Mouse (Mus musculus): ENCODE results near the gene Slc25a18. TPM values are rescaled to one million over a fixed set of nuclear protein-coding genes. Genes with fewer than 3 reads are reported as not detected.

Gene Slc25a18
- polyA plus RNA-seq (2015; fragmentation: Nextera tagmentation; extraction: Ambion mirVana): 3.8 and 4.2 TPM in 2 replicates

GRCm38 (mm10) chr6:120773149-120773628 is at the start of gene Slc25a18:
Gene Slc25a18, plus strand, starts transcription at chr6:120773578.
- no peaks in the 10 kb centered on the region for H3K27me3 ChIP-seq
- peak; percentile 80 for ATAC-seq
- peak within 1 kb of the TSS; percentile 89 for H3K27ac ChIP-seq
- no peaks in the 10 kb centered on the region for H3K36me3 ChIP-seq
- peaks cover 31% of the 10 kb centered on the region for H3K4me1 ChIP-seq (replicated peaks)
- peak within 1 kb of the TSS; percentile 32; the same call in 1 of the 2 replicates for H3K9ac ChIP-seq (replicated peaks)
- H3K4me2 ChIP-seq (replicated peaks): 0 out of 2 replicates have a peak within 1 kb of the TSS, but pooled peaks have one; percentile 4
- H3K4me3 ChIP-seq (replicated peaks): no peak within 1 kb of the TSS
- no peaks in the 10 kb centered on the region for H3K9me3 ChIP-seq
- 14% methylated on average over 5 of the region's 5 CpGs for WGBS

GRCm38 (mm10) chr6:120725986-120726385 is 47.4 kb upstream of the Slc25a18 start:
- H3K9me3 ChIP-seq: no peaks in the 10 kb centered on the region
- no peaks in the 10 kb centered on the region for H3K36me3 ChIP-seq
- H3K27ac ChIP-seq: no peak overlapping the region
- ATAC-seq: no peak
- no peak overlapping the region for H3K4me3 ChIP-seq (replicated peaks)
- no peak overlapping the region for H3K4me2 ChIP-seq (replicated peaks)
- WGBS: 88% methylated on average over 2 of the region's 2 CpGs
- no peak overlapping the region for H3K9ac ChIP-seq (replicated peaks)
- no peaks in the 10 kb centered on the region for H3K27me3 ChIP-seq
- no peaks in the 10 kb centered on the region for H3K4me1 ChIP-seq (replicated peaks)

GRCm38 (mm10) chr6:120736011-120736410 is 37.4 kb upstream of the Slc25a18 start:
- Histone ChIP-seq H3K9me3 (no peaks in the 10 kb centered on the region), H3K27me3 (no peaks in the 10 kb centered on the region), H3K36me3 (peaks cover 11% of the 10 kb centered on the region; the same call in 1 of the 2 replicates), H3K4me3 (replicated peaks) (no peak overlapping the region), H3K27ac (no peak overlapping the region), H3K4me2 (replicated peaks) (no peak overlapping the region), H3K4me1 (replicated peaks) (no peaks in the 10 kb centered on the region), H3K9ac (replicated peaks) (no peak overlapping the region)
- no peak for ATAC-seq
- 85% methylated on average over 3 of the region's 3 CpGs for WGBS

- Histone ChIP-seq H3K9ac (replicated peaks) (no peak overlapping the region), H3K4me2 (replicated peaks) (no peak overlapping the region), H3K4me3 (replicated peaks) (no peak overlapping the region), H3K36me3 (peaks cover 11% of the 10 kb centered on the region; the same call in 1 of the 2 replicates), H3K9me3 (no peaks in the 10 kb centered on the region), H3K4me1 (replicated peaks) (no peaks in the 10 kb centered on the region), H3K27me3 (no peaks in the 10 kb centered on the region), H3K27ac (no peak overlapping the region)
- WGBS: 89% methylated on average over 3 of the region's 3 CpGs
- peak; percentile 86 for ATAC-seq
These were observed 36.8 kb upstream of the Slc25a18 start for GRCm38 (mm10) chr6:120736566-120736965.

GRCm38 (mm10) chr6:120743130-120743529 is 30.2 kb upstream of the Slc25a18 start:
- H3K27ac ChIP-seq: no peak overlapping the region
- no peaks in the 10 kb centered on the region for H3K27me3 ChIP-seq
- no peak overlapping the region for H3K4me2 ChIP-seq (replicated peaks)
- H3K4me3 ChIP-seq (replicated peaks): no peak overlapping the region
- no peaks in the 10 kb centered on the region for H3K9me3 ChIP-seq
- no peak overlapping the region for H3K9ac ChIP-seq (replicated peaks)
- H3K36me3 ChIP-seq: peaks cover 5% of the 10 kb centered on the region; the same call in 1 of the 2 replicates
- WGBS: 88% methylated on average over 2 of the region's 2 CpGs
- ATAC-seq: no peak
- no peaks in the 10 kb centered on the region for H3K4me1 ChIP-seq (replicated peaks)

GRCm38 (mm10) chr6:120744266-120744665 is 29.1 kb upstream of the Slc25a18 start:
- Histone ChIP-seq H3K36me3 (0 out of 2 replicates have a peak, but pooled peaks cover 6% of the 10 kb centered on the region), H3K27me3 (no peaks in the 10 kb centered on the region), H3K4me2 (replicated peaks) (no peak overlapping the region), H3K9ac (replicated peaks) (no peak overlapping the region), H3K4me1 (replicated peaks) (no peaks in the 10 kb centered on the region), H3K9me3 (no peaks in the 10 kb centered on the region), H3K27ac (no peak overlapping the region), H3K4me3 (replicated peaks) (no peak overlapping the region)
- 94% methylated on average over 7 of the region's 7 CpGs for WGBS
- no peak for ATAC-seq

- H3K9ac ChIP-seq (replicated peaks): no peak overlapping the region
- no peaks in the 10 kb centered on the region for H3K27me3 ChIP-seq
- no peak overlapping the region for H3K4me2 ChIP-seq (replicated peaks)
- no peaks in the 10 kb centered on the region for H3K9me3 ChIP-seq
- no peaks in the 10 kb centered on the region for H3K4me1 ChIP-seq (replicated peaks)
- no peak overlapping the region for H3K4me3 ChIP-seq (replicated peaks)
- ATAC-seq: no peak
- WGBS: 95% methylated on average over 2 of the region's 2 CpGs
- H3K36me3 ChIP-seq: peaks cover 15% of the 10 kb centered on the region
- no peak overlapping the region for H3K27ac ChIP-seq
These were observed 27.0 kb upstream of the Slc25a18 start for GRCm38 (mm10) chr6:120746416-120746815.

GRCm38 (mm10) chr6:120761151-120761550 is 12.2 kb upstream of the Slc25a18 start:
- peaks cover 78% of the 10 kb centered on the region for H3K36me3 ChIP-seq
- no peak overlapping the region for H3K4me3 ChIP-seq (replicated peaks)
- no peak overlapping the region for H3K9ac ChIP-seq (replicated peaks)
- H3K27ac ChIP-seq: no peak overlapping the region
- no peaks in the 10 kb centered on the region for H3K27me3 ChIP-seq
- no peak for ATAC-seq
- 92% methylated on average over 2 of the region's 2 CpGs for WGBS
- no peak overlapping the region for H3K4me2 ChIP-seq (replicated peaks)
- no peaks in the 10 kb centered on the region for H3K4me1 ChIP-seq (replicated peaks)
- no peaks in the 10 kb centered on the region for H3K9me3 ChIP-seq

GRCm38 (mm10) chr6:120769972-120770371 is 3.4 kb upstream of the Slc25a18 start:
- Histone ChIP-seq H3K4me1 (replicated peaks) (peaks cover 31% of the 10 kb centered on the region), H3K27me3 (no peaks in the 10 kb centered on the region), H3K4me2 (replicated peaks) (no peak overlapping the region), H3K9me3 (no peaks in the 10 kb centered on the region), H3K27ac (no peak overlapping the region), H3K36me3 (peaks cover 22% of the 10 kb centered on the region), H3K4me3 (replicated peaks) (no peak overlapping the region), H3K9ac (replicated peaks) (no peak overlapping the region)
- ATAC-seq: no peak
- WGBS: 94% methylated on average over 1 of the region's 1 CpGs

- no peak for ATAC-seq
- Histone ChIP-seq H3K27me3 (no peaks in the 10 kb centered on the region), H3K4me3 (replicated peaks) (no peak overlapping the region), H3K27ac (0 out of 2 replicates have a peak overlapping the region, but pooled peaks have one; percentile 89), H3K4me1 (replicated peaks) (peaks cover 31% of the 10 kb centered on the region), H3K9me3 (no peaks in the 10 kb centered on the region), H3K36me3 (peaks cover 8% of the 10 kb centered on the region), H3K9ac (replicated peaks) (no peak overlapping the region), H3K4me2 (replicated peaks) (no peak overlapping the region)
- WGBS: 97% methylated on average over 1 of the region's 1 CpGs
These were observed 2.0 kb upstream of the Slc25a18 start for GRCm38 (mm10) chr6:120771366-120771765.

GRCm38 (mm10) chr6:120772025-120772424 is 1.4 kb upstream of the Slc25a18 start:
- Histone ChIP-seq H3K27ac (peak overlapping the region; percentile 89), H3K36me3 (peaks cover 2% of the 10 kb centered on the region; the same call in 1 of the 2 replicates), H3K4me2 (replicated peaks) (no peak overlapping the region), H3K9me3 (no peaks in the 10 kb centered on the region), H3K4me1 (replicated peaks) (peaks cover 31% of the 10 kb centered on the region), H3K27me3 (no peaks in the 10 kb centered on the region), H3K9ac (replicated peaks) (no peak overlapping the region), H3K4me3 (replicated peaks) (no peak overlapping the region)
- ATAC-seq: no peak

- H3K4me2 ChIP-seq (replicated peaks): 0 out of 2 replicates have a peak overlapping the region, but pooled peaks have one; percentile 4
These were observed 385 bp downstream of the Slc25a18 start for GRCm38 (mm10) chr6:120773763-120774162.

GRCm38 (mm10) chr6:120776286-120776685 is 2.9 kb downstream of the Slc25a18 start:
- H3K27me3 ChIP-seq: no peaks in the 10 kb centered on the region

More at GRCm38 (mm10) chr6:120773763-120774162, 385 bp downstream of the Slc25a18 start:
- 43% methylated on average over 6 of the region's 6 CpGs for WGBS
- Histone ChIP-seq H3K27me3 (no peaks in the 10 kb centered on the region), H3K4me3 (replicated peaks) (no peak overlapping the region), H3K36me3 (no peaks in the 10 kb centered on the region), H3K9ac (replicated peaks) (no peak overlapping the region), H3K27ac (peak overlapping the region; percentile 89), H3K9me3 (no peaks in the 10 kb centered on the region), H3K4me1 (replicated peaks) (peaks cover 31% of the 10 kb centered on the region)
- peak; percentile 71 for ATAC-seq

More at GRCm38 (mm10) chr6:120776286-120776685, 2.9 kb downstream of the Slc25a18 start:
- 79% methylated on average over 3 of the region's 3 CpGs for WGBS
- H3K27ac ChIP-seq: no peak overlapping the region
- peaks cover 31% of the 10 kb centered on the region for H3K4me1 ChIP-seq (replicated peaks)
- no peak overlapping the region for H3K4me3 ChIP-seq (replicated peaks)
- no peaks in the 10 kb centered on the region for H3K36me3 ChIP-seq
- no peak overlapping the region for H3K4me2 ChIP-seq (replicated peaks)
- no peak for ATAC-seq
- H3K9ac ChIP-seq (replicated peaks): no peak overlapping the region
- H3K9me3 ChIP-seq: no peaks in the 10 kb centered on the region

Data from midbrain, embryonic 13.5 days (tissue).